Mouse (Mus musculus) hindbrain, embryonic 14.5 days (tissue): ENCODE data around the gene Fbxo47. TPM values are rescaled to one million over a fixed set of nuclear protein-coding genes. Genes with fewer than 3 reads are reported as not detected.

ENCODE experiments used
- ATAC-seq: fragments of 200-750 bp; cut with Nextera tagmentation; 2 replicates; pipeline ENCODE4 v1.8.0; 2017; ENCODE audit warnings: moderate number of reproducible peaks, mild to moderate bottlenecking, moderate TSS enrichment, moderate library complexity; ENCODE audit not compliant: low FRiP score
- DNase-seq: peaks from one replicate; pipeline ENCODE4 v3.0.0-alpha.2; 2015; ENCODE audit warnings: low spot score
- H3K27ac ChIP-seq: fragments of 300-500 bp; sonication (generic); 2 replicates; pipeline ENCODE4 v1.5.1; 2014; ENCODE audit warnings: mild to moderate bottlenecking, moderate library complexity
- H3K27me3 ChIP-seq: fragments of 300-500 bp; sonication (generic); 2 replicates; pipeline ENCODE4 v1.6.1; 2014; ENCODE audit warnings: mild to moderate bottlenecking, low read length, mixed read lengths; ENCODE audit not compliant: control insufficient read depth, insufficient read depth
- H3K36me3 ChIP-seq: fragments of 300-500 bp; sonication (generic); replicated peaks from 2 replicates; pipeline ENCODE4 v1.6.1; 2014; ENCODE audit not compliant: control insufficient read depth, insufficient read depth
- H3K4me1 ChIP-seq: fragments of 300-500 bp; sonication (generic); replicated peaks from 2 replicates; pipeline ENCODE4 v1.6.1; 2014; ENCODE audit warnings: antibody characterized with exemption, low read length, mixed read lengths; ENCODE audit not compliant: control insufficient read depth, insufficient read depth
- H3K4me2 ChIP-seq: fragments of 300-500 bp; sonication (generic); replicated peaks from 2 replicates; pipeline ENCODE4 v1.6.1; 2014; ENCODE audit warnings: mild to moderate bottlenecking, moderate library complexity
- H3K4me3 ChIP-seq: fragments of 300-500 bp; sonication (generic); replicated peaks from 2 replicates; pipeline ENCODE4 v1.5.1; 2014; ENCODE audit warnings: mild to moderate bottlenecking, low read length
- H3K9ac ChIP-seq: fragments of 300-500 bp; sonication (generic); 2 replicates; pipeline ENCODE4 v1.6.1; 2014
- H3K9me3 ChIP-seq: fragments of 300-500 bp; sonication (generic); 2 replicates; pipeline ENCODE4 v1.6.1; 2016; ENCODE audit warnings: low read length; ENCODE audit not compliant: control insufficient read depth
- WGBS: fragments of 180-500 bp; shearing (Covaris S2); extraction: QIAGEN DNeasy Blood & Tissue Kit; methylation state at CpG from one replicate; pipeline ENCODE4 v1.1.7; 2014; 5-methylcytosine and 5-hydroxymethylcytosine counted together
- polyA plus RNA-seq: library from polyadenylated mRNA; unstranded; fragments of >200 nt; fragmentation: Nextera tagmentation; extraction: Ambion mirVana; gene quantifications from 2 replicates; pipeline ENCODE4 v1.2.1, GENCODE M21; 2014

Gene Fbxo47
- polyA plus RNA-seq, 1 experiment from 2014 or later: 0.72 TPM

DNA sequence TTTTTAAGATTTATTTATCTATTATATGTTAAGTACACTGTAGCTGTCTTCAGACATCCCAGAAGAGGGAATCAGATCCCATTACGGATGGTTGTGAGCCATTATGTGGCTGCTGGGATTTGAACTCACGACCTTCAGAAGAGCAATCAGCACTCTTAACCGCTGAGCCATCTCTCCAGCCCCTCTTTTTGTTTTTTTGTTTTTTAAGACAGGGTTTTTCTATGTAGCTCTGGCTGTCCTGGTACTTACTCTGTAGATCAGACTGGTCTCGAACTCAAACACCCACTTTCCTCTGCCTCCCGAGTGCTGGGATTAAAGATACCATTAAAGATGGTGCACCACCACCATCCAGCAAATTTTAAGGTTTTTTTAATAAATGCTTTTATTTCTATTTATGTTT lies 18.5 kb downstream of the Fbxo47 start:
- H3K27me3 ChIP-seq: no peaks in the 10 kb centered on the region
- no peak overlapping the region for H3K9ac ChIP-seq
- WGBS: 91% methylated on average over 5 of the region's 5 CpGs
- DNase-seq (no peak), ATAC-seq (no peak)
- no peaks in the 10 kb centered on the region for H3K9me3 ChIP-seq
- H3K4me1 ChIP-seq: no peaks in the 10 kb centered on the region
- H3K4me2 ChIP-seq: no peak overlapping the region
- H3K27ac ChIP-seq: no peak overlapping the region
- H3K36me3 ChIP-seq: no peaks in the 10 kb centered on the region
- H3K4me3 ChIP-seq: no peak overlapping the region

DNA sequence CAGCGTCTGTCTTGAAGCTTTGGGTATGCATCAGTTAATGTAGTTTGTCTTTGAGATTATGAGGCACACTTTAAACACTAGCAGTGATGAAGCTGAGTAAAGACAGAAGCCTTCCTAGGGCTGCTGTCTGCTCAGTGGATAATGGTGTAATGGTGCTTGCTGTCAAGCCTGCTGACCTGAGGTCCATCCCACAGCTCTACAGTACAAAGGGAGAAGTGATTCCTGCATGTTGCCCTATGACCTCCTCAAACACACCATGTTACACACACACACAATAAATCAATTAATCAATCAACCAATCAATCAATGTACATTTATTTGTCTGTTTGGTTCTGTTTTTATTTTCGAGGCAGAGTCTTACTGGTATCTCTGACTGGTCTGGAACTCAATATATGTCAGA lies 21.8 kb downstream of the Fbxo47 start:
- no peak for ATAC-seq
- Histone ChIP-seq H3K4me3 (no peak overlapping the region), H3K4me2 (no peak overlapping the region), H3K4me1 (no peaks in the 10 kb centered on the region), H3K27ac (no peak overlapping the region), H3K36me3 (no peaks in the 10 kb centered on the region), H3K9ac (no peak overlapping the region), H3K27me3 (no peaks in the 10 kb centered on the region), H3K9me3 (no peaks in the 10 kb centered on the region)
- DNase-seq: no peak
- WGBS: 75% methylated on average over 2 of the region's 2 CpGs

DNA sequence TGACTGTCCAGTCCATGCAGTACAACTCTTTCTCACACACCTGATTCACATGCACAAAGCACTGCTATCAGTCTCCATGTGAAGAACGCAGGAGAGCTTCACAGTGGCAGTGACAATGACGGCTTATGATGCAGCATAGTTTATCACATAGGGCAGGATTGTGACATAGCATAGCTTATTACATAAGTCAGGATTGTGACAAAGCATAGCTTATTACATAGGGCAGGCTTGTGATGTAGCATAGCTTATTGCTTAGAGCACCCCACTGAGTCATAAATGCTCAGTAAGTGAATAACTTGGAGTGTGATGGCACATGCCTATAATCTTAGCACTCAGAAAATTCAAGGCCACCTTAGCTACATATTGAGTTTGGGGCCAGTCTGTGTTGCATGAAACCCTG lies 28.5 kb downstream of the Fbxo47 start:
- no peak overlapping the region for H3K4me2 ChIP-seq
- no peak overlapping the region for H3K27ac ChIP-seq
- DNase-seq (no peak), ATAC-seq (no peak)
- no peak overlapping the region for H3K4me3 ChIP-seq
- no peaks in the 10 kb centered on the region for H3K27me3 ChIP-seq
- H3K9me3 ChIP-seq: no peaks in the 10 kb centered on the region
- H3K4me1 ChIP-seq: no peaks in the 10 kb centered on the region
- H3K36me3 ChIP-seq: no peaks in the 10 kb centered on the region
- H3K9ac ChIP-seq: no peak overlapping the region
- 87% methylated on average over 2 of the region's 2 CpGs for WGBS

DNA sequence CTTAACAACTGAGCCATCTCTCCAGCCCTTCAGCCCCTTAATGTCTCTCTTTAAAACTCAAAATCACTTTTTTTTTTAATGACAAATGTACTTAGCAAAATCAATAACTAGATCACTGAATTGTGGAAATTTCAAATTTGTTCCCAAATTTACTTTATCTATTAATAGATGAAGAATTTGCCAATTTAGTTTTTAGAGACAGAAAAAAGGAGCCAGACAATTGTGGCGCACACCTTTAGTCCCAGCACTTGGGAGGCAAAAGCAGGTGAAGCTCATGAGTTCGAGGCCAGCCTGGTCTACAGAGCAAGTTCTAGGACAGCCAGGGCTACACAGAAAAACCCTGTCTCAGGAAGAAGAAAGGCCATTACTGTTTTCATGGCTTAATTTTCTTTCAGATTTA lies 32.4 kb downstream of the Fbxo47 start:
- no peak for ATAC-seq
- H3K4me2 ChIP-seq: no peak overlapping the region
- WGBS: 90% methylated on average over 2 of the region's 2 CpGs

DNA sequence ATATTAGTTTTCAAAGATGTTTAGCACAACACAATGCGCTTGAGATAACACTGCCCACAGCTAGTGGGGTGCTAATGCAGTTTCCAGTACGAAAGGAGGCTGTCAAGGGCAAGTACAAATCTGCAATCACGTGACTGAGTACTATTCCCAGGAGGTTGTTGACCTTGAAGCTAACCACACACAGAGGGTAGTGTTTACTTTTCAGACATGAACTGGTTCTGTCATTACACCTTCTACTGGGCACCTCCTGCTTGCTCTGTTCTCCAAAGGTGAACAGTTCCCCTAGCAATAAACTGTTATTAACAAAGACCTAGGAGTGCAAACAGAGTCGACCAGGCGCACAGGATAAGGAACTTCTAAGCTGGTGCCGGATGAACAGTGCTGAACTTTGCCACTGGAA lies 33.6 kb downstream of the Fbxo47 start:
- DNase-seq (no peak), ATAC-seq (no peak)
- Histone ChIP-seq H3K27me3 (no peaks in the 10 kb centered on the region), H3K4me3 (no peak overlapping the region), H3K36me3 (no peaks in the 10 kb centered on the region), H3K9me3 (no peaks in the 10 kb centered on the region), H3K27ac (no peak overlapping the region), H3K4me2 (no peak overlapping the region), H3K9ac (no peak overlapping the region), H3K4me1 (no peaks in the 10 kb centered on the region)
- WGBS: 65% methylated on average over 6 of the region's 6 CpGs

More for the DNA sequence above, 32.4 kb downstream of the Fbxo47 start:
- Histone ChIP-seq H3K27me3 (no peaks in the 10 kb centered on the region), H3K4me3 (no peak overlapping the region), H3K36me3 (no peaks in the 10 kb centered on the region), H3K4me1 (no peaks in the 10 kb centered on the region), H3K27ac (no peak overlapping the region), H3K9ac (no peak overlapping the region), H3K9me3 (no peaks in the 10 kb centered on the region)
- DNase-seq: no peak

DNA sequence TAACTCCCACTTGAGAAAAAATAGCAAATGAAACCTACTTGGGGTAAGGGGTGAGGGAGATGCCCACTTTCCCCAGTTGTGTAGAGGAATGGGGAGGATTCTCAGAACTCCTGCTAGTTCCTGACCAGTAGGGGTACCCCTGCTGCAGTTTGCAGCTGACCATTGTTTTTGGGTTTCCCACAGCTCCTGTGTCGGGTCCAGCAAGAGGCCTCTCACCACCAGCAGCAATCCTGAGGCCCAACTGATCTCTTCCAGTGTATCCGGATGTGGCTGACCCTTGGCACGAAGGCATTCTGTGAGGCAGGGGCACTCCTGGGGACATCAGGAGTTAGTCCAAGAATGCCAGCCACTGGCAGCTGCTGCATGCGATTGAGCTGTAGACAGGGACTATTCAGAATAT lies 42.0 kb downstream of the Fbxo47 start:
- H3K27ac ChIP-seq: peak overlapping the region; percentile 96
- H3K36me3 ChIP-seq: peaks cover 10% of the 10 kb centered on the region
- peak overlapping the region; percentile 78 for H3K9ac ChIP-seq
- no peaks in the 10 kb centered on the region for H3K9me3 ChIP-seq
- WGBS: 26% methylated on average over 4 of the region's 4 CpGs
- peak overlapping the region; percentile 51 for H3K4me3 ChIP-seq
- DNase-seq (peak; percentile 26), ATAC-seq (0 out of 2 replicates have a peak, but pooled peaks have one; percentile 18)
- H3K4me1 ChIP-seq: peaks cover 9% of the 10 kb centered on the region
- H3K4me2 ChIP-seq: peak overlapping the region; percentile 70
- H3K27me3 ChIP-seq: no peaks in the 10 kb centered on the region

DNA sequence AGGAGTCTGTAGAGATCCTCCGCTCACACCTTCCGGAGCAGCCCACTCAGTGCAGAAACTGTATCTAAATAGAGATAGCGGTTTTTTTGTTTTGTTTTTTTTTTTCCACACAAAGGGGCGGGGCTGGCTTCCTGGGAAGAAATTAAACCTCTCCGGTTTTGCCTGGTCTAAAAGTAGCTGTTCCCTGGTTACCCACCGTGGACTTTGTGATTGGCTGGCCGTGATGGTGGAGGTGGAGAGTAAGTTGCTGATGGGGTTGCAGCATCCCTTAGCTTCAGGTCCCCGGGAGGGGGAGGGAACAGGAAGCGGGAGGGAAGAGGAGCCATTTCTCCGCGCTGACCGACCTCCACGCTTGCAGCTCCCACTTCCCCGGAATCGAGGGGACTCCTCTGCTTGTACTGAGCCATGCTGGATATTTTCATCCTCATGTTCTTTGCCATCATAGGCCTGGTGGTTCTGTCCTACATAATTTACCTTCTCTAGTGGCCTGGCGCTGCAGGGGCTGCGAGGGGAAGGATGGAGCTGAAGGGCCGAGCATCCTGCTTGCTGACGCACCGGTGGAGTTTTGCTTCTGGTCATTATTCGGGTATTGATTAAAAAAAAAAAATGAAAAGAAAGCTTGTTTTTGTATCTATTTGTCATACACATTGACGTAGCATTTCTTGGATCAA lies 42.8 kb downstream of the Fbxo47 start:
- Histone ChIP-seq H3K4me2 (peak overlapping the region; percentile 70), H3K27ac (peak overlapping the region; percentile 96), H3K4me1 (peaks cover 9% of the 10 kb centered on the region), H3K9ac (peak overlapping the region; percentile 78), H3K4me3 (peak overlapping the region; percentile 51), H3K36me3 (peaks cover 19% of the 10 kb centered on the region), H3K9me3 (no peaks in the 10 kb centered on the region), H3K27me3 (no peaks in the 10 kb centered on the region)
- WGBS: 2% methylated on average over 22 of the region's 22 CpGs
- DNase-seq (peak; percentile 83), ATAC-seq (peak; percentile 93)

DNA sequence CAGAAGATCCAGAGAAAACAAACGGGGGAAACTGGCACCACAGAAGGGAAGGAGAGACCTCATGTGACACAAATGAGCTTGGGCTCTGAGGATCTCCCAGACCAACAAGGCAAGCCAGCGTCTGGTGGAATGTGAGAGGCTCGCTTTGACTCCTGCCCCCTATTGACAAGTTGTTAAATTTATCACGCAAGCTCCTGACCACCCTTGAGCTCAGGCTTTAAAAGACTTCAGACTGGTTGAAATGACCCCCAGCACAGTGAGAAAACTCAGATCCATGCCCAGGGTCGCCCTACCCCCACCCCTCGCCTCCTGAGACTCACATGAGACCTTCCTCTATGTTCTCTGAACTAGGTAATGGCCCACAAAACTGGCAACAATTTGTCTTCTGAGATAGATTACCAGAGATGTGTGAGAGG lies 43.4 kb downstream of the Fbxo47 start, which contains the start of gene B230217C12Rik:
TSS of gene B230217C12Rik (plus strand) at position 242 of the 416 bp plus-strand sequence.
- Histone ChIP-seq H3K9ac (peak within 1 kb of the TSS; percentile 78), H3K4me3 (peak within 1 kb of the TSS; percentile 51), H3K4me2 (peak within 1 kb of the TSS; percentile 70), H3K27me3 (no peaks in the 10 kb centered on the region), H3K36me3 (peaks cover 24% of the 10 kb centered on the region), H3K27ac (peak within 1 kb of the TSS; percentile 96), H3K9me3 (no peaks in the 10 kb centered on the region), H3K4me1 (peaks cover 9% of the 10 kb centered on the region)
- peak; percentile 66 for DNase-seq
- WGBS: 0% methylated on average over 6 of the region's 6 CpGs
- ATAC-seq: peak; percentile 49

DNA sequence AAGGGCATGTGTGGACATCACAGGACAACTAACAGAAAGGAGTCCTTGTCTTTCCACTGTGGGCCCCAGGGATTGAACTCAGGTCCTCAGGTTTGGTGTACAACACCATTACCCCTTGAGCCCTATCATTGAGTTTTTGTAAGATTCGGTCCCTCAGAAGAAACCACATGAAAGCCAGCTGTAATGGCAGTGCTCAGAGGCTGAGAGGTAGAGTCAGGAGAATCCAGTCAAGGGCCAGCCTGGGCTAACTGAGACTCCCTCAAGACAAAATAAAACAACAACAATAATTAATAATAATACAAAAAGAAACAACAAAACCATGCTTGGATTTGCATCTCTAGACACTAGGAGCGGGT lies 43.8 kb downstream of the Fbxo47 start:
- Histone ChIP-seq H3K36me3 (peaks cover 29% of the 10 kb centered on the region), H3K27me3 (no peaks in the 10 kb centered on the region), H3K4me1 (peaks cover 9% of the 10 kb centered on the region), H3K4me2 (peak overlapping the region; percentile 70), H3K27ac (peak overlapping the region; percentile 96), H3K9me3 (no peaks in the 10 kb centered on the region), H3K9ac (peak overlapping the region; percentile 78; the same call in 1 of the 2 replicates), H3K4me3 (peak overlapping the region; percentile 51)
- no peak for ATAC-seq
- 81% methylated on average over 2 of the region's 2 CpGs for WGBS
- DNase-seq: peak; percentile 23
